Mouse (Mus musculus): ENCODE results near the gene Dsn1.
A peak's percentile ranks its signal among the peaks of the same experiment; 100 is the strongest.

Dsn1 gene

DNA sequence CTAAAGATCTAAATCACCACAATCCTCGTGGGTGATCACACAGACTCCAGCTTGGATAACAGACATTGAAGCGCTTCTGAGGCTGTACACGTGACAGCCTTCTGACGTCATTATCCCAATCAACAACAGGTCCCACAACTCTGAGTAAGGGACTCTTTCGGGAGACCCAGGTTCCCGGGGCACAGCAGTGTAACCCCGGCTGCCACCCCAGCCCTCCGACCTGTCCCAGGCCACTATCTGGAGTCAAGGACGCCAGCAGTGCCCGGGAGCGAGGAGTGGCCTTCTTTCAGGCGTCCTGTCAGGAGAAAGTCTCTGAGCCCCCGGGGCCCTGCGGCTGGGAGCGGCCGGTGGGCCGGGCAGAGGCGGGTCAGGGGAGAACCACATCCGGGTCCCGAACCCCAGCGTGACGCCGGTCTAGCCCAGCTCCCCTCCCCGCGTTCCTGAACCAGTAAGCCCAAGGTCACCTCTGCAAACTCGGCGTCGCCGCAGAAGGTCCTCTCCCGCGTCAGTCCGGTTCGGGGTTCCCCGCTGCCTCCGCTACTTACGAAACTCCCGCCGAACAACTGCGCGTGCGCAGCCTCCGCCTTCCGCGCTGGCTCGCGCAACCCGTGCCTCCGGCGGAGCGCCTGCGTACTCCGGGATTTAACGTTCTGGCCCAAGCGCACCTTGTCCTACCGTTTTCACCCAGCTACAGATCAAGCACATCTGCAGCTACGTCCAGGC is at the start of gene Dsn1:
Gene Dsn1, minus strand, starts transcription at position 644 of the 723 bp plus-strand sequence.
- DNase-seq (ENCODE audit: low read depth, low spot score): peak; percentile 92

DNA sequence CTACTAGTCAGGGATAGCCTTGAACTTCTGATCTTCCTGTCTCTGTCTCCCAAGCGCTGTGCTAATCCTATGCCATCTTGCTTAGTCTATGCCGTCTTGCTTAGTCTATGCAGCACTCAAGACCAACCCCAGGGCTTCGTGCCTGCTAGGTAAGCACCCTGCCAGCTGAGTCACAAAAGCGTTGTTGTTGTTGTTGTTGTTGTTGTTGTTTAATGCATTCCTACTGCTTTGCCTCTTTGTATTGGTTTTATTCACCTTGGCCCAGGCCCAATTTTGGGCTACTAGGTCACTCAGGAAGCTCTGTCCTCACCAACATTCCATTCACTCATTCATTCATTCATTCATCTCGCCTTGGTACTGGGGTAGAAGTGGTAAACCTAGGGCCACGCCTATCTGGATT is 48.8 kb upstream of the Dsn1 start:
- no peak for DNase-seq (ENCODE audit: low read depth, low spot score)

DNA sequence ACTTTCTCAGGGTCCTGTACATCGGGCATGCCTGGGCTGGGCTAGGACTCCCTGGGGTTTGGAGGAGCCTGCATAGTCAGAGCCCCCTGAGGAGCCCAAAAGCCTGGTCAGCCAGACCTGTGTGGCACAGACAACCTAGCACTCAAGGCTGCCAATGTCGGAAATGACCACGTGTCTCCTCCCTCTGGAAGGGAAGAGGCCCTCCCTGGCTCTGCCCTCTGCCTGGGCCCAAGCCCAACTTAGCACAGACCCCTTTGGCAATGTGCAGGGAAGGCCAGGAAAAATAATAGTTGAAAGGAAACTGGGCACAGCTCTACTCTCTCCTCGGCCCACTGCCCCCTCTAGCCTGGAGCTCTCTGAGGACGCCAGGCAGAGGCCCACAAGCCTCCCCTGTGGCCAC is 47.9 kb upstream of the Dsn1 start:
- no peak for DNase-seq (ENCODE audit: low read depth, low spot score)

DNA sequence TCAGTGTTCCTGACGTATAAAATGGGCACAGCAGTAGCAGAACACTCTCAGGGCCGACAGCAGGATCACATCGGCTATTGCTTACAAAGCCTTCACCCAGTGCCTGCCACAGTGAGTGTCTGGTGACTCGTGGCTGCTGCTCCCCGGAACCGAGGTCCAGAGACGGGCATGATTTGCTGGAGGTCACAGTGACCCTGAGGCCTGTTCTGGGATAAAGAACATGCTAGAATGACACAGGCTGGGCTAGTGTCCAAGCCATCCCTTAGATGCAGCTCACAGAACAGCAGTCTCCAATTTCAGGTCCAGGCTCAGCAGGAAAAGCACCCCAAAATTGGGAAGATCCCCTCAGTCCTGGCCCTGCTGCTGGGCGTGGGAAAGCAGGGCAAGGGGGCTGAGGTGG is 47.3 kb upstream of the Dsn1 start:
- no peak for DNase-seq (ENCODE audit: low read depth, low spot score)

DNA sequence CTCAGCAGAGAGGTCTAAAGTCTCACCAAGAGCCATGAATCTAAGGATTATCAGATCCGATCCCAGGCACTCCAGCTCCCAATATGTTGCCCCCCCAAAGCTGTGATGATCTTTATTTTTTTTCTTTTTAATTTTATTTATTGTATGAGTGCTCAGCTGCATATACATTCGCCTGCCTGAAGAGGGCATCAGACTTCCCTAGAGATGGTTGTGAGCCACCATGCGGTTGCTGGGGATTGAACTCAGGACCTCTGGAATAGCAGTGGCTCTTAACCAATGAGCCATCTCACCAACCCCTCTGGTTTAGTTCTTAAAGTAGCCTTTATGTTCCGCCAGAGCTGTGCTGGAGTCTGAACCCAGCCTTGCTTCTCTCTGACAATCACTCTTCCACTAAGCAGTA is 46.8 kb upstream of the Dsn1 start:
- no peak for DNase-seq (ENCODE audit: low read depth, low spot score)

DNA sequence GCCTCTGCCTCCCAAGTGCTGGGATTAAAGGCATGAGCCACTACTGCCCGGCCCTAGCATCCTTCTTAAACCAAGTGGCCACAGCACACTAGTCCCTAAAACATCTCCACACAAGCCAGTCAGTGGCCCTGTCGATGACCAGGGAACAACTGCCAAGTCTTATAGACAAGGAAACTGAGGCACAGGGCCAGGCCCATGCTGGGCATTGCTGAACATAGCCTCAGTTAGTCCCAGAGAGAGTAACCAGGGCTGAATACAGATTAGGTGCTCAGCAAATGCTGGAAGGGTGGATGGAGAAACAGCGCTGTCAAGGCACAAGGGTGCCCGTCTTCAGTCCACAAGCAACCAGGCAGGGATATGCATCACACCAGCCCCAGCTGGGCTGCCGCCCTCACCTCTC is 46.2 kb upstream of the Dsn1 start:
- DNase-seq (ENCODE audit: low read depth, low spot score): no peak

DNA sequence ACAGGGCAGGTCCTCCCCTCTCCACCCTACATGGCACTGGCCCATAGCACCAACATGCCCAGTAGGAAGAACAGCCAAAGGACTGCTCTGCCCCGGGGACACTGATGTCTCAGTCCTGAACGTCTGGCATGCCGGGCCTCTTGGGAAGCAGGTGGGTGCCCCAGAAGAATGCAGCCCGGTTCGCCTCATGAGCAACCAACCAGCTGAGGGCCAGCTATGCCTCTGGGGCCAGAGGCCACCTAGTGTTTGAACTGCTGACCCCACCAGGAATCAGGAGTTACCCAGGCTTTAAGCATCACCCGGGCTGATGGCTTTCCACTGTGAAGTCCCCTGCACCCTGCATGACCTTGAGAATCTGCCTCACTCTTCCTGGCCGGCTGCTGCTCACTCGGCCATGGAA is 45.5 kb upstream of the Dsn1 start:
- no peak for DNase-seq (ENCODE audit: low read depth, low spot score)

DNA sequence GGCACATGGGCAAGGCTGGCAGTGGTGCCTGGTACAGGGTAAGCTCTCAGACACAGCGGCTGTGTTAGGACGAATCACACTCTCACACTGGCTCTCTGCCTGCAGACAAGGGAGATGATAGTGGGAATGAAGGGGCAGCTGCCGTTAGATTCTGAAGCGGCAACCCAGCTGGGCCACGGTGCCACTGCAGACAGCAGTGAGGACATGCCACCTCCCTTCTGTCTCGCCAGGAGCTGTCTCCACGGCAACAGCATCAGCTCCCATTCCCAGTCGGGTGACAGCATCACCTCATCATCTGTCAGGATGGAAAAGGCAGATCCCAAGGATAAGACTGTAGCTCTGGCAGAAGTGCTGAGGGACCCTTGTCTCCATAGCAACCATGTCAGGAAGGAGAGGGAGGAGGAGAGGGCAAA is 42.9 kb upstream of the Dsn1 start:
- no peak for DNase-seq (ENCODE audit: low read depth, low spot score)

DNA sequence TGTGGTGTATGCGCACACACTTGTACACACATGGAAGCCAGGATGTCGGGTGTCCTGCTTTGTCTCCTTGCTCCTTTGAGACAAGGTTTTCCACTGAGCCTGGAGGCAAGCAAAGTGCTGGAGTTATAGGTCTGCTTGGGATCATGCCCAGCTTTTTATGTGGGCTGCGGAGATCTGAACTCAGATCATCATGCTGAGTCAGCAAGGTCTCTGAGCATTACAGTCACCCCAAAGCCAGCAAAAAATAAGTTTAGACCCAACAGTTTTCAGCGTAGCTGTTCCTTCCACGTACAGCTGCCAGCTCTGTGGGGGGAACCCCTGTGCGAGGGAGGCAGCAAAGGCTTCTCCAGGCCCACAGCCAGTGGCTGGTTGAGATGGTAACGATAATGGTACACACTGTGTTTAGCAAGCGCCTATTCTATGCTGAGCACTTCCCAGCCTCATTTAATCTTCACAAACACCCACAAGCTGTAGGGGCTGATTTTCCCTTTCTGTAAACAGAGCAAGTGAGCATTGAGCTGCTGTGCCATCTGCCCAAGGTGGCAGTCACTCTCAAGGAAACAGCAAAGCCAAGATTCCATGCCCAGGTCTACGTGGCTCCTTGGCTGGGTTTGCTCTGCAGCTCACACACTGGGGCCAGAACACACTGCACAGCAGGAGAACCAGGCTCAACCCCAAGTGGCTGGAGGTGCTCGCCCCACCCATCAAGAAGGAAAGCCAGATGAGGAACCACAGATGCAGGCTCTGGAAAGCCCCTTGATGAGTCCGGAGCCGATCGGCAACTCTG is 41.6 kb upstream of the Dsn1 start:
- no peak for DNase-seq (ENCODE audit: low read depth, low spot score)

DNA sequence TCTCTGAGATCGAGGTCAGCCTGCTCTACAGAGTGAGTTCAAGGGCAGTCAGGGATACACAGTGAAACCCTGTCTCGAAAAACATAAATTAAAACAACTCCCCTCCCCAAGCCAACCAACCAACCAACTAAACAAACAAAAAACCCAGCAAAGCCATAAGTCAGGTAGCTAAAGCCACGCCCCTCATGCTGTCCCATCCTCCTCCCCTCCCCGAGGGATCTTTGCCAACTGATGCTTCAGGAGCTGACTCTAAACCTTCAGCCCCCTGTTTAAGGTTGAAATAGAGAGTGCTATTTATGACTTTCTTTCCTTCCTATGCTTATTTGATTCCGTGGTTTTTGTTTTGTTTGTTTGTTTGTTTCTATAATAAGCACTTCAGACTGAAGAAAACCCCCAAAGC is 40.0 kb upstream of the Dsn1 start:
- no peak for DNase-seq (ENCODE audit: low read depth, low spot score)

DNA sequence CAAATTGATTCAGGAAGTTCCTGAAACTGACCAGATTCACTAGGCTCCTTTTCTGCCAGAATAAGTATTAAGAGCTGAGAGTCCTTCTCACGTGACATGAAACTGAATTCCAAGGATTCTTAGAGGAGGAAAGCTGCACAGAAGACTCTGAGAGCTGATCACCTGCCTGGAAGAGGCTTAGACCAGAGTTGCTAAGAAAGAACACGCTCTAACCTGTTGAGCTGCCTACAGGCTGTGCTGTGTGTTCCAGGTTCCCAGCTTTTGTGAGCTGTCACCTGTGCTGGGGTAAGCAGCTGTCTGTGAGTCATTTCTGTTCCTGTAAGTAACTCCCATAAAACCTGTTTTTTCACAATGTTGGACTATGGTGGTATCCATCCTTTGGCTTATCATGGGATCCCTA is 39.0 kb upstream of the Dsn1 start:
- DNase-seq (ENCODE audit: low read depth, low spot score): no peak

DNA sequence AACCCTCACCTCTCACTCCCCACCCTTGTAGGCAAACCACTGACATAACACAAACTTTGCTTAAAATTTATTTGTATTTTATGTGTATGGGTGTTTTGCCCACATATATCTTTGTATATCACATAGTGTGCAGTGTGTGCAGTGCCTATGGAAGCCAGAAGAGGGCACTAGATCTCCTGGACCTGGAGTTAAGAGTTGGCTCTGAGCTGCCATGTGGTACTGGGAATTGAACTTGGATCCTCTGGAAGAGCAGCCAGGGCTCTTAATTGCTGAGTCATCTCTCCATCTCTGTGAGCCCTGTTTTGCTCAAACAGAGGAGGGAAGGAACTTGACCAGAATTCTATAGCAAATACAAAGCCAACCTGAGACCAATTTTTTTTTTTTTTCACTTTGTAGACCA is 37.0 kb upstream of the Dsn1 start:
- no peak for DNase-seq (ENCODE audit: low read depth, low spot score)

DNA sequence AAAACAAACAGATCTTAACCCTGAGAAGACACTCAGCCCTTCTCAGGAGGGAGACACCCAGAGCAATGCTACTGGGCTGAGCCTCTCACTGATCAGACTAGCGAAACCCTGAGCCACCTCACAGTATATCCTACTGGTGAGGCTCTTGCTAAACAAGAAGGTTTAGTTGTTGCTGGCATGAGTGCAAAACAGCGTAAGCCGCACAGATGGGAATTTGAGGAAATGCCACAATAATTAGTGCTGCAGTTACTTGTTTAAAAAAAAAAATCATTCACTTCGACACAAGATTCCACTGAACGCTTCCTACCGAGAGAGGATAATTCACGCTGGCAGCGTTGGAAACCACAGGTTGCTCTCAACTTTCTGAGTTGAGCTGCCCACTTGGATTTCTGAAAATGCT is 36.6 kb upstream of the Dsn1 start:
- DNase-seq (ENCODE audit: low read depth, low spot score): no peak

DNA sequence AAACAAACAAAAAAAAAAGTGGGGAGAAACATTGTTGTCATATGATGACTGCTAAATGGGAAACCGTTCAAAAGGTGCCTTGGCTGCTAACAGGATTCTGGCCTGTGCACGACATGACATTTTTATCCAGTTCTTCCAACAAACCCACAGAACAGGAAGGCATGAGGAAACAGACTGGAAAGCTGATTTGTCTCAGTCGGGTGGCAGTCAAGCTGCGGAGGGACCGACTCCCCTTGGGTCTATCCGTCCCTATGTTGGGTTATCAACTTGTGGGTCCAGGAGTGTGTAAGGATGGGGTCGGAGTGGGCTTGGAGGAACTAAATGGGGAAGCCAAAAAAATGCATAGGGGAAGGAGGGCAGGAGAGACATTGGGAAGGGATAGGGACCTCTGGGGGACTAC is 34.5 kb upstream of the Dsn1 start:
- no peak for DNase-seq (ENCODE audit: low read depth, low spot score)

DNA sequence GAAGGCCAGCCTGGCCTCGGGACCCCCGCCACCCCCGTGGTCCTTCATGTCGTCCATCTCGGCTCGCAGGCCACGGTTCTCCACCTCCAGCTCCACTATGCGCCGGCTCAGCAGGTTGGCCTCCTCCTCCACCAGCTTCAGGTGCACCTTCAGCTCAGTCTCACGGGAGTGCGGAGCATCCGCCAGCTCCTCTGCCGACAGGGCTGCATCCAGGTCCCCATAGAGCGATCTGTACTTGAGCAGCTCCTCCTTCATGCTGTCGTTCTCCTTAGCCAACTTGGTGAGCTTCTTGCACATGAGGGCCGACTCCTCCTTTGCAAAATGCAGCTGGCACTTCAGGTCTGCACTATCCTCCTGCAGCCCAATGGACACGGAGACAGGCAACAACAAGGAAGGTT is 33.7 kb upstream of the Dsn1 start:
- DNase-seq (ENCODE audit: low read depth, low spot score): no peak

DNA sequence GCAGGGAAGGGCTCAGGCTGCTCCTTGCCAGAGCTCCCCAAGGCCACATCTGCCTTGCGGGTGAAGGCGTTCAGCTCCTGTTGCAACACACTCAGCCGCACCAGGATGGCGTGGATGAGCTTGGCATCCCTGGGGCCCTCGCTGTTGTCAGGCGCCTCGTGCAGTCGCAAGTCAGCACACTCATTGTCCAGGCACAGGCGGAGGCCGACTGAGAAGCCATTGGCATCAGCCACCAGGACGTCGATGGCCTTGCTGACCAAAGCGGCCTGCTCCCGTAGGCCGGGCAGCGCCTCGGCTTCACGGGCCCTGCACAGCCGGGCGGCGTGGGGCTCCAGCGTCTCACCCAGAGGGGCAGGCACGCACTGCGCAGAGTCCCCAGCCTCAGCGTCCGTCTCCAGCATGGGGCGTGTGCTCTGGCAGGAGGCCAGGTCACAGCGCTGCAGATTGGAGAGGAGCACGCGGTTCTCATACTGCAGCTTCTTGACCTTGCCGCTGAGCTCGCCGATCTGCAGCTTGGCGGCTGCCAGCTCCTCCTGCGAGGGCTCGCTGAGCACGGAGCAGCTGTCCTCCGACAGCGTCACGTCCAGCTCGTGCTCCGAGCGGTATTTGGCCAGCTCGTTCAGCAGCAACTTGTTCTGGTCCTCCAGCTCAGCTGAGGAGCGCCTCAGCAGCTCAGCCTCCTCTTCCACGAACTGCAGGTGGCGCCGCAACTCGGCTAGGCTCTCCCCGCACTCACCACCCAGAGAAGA is 33.1 kb upstream of the Dsn1 start:
- DNase-seq (ENCODE audit: low read depth, low spot score): no peak

DNA sequence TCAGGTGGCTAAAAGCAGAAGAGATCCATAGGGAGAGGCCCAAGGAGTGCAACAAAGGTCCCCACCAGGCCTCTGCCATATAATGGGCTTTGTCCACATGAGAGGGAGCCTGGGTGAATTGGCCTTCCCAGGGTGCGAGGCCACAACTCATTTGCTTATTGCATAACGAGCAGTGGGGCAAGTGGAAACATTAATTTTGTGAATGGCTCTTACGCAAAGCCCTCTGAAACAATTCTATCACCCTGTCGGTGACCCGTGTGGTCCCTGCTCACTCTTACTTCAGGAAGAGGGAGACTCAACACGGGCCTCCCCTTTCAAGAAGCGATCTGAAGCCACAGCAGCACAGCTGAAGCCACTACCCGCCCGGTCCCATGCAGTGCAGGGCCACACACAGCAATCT is 30.3 kb upstream of the Dsn1 start:
- no peak for DNase-seq (ENCODE audit: low read depth, low spot score)

DNA sequence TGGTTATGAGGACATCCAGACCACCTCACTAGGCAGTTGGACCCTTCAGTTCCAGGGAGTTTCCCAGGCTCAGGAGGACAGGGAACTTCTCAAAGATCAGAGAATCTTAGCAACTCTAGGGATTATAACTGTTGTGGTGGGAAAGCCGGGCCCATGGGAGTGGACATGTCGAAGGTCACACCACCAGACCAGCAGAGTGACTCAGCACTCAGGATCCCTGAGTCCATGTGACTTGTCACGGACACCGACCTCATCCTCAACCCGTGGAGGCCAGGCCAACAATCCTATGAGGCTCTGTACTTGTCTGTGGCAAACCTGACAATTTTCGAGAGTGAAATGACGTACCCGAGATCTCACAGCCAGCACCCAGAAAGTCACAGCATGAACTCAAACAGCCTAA is 29.4 kb upstream of the Dsn1 start:
- no peak for DNase-seq (ENCODE audit: low read depth, low spot score)

DNA sequence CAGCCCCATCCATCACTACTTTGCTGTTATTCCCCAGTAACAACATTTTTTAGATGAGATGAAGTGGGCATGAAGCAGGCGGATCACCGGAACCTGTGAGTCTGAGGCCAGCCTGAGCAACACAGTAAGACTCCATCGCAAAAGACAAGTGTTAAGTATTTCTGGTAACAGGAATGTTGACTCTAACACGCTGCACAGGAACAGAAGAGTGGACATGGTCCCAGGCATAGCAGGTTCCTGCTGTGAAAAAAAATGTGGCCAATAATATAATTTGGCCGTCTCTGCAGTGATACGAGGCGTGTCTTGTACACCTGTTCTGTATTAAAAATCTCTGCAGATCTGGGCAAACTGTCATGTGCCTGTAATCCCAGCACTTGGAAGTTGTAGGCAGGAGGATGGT is 28.4 kb upstream of the Dsn1 start:
- no peak for DNase-seq (ENCODE audit: low read depth, low spot score)

DNA sequence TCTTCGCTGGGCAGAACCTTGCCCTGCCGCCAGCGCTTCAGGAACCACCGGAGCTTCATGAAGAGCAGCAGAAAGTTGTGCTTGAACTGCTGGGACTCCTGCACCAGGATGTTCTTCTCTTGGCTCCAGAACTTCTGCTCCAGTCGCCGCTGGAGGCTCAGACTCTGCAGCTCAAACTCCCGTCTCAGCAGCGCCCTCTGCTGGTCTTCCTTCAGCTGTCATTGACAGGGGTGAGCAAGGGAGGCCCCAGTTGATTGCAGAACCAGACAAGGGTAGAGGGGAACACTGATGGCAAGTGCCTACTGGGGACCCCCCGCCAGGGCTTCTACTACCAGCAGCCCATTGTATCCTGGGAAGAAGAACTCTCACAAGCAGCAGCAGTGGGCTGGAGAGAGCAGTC is 23.9 kb upstream of the Dsn1 start:
- DNase-seq (ENCODE audit: low read depth, low spot score): peak; percentile 74

DNA sequence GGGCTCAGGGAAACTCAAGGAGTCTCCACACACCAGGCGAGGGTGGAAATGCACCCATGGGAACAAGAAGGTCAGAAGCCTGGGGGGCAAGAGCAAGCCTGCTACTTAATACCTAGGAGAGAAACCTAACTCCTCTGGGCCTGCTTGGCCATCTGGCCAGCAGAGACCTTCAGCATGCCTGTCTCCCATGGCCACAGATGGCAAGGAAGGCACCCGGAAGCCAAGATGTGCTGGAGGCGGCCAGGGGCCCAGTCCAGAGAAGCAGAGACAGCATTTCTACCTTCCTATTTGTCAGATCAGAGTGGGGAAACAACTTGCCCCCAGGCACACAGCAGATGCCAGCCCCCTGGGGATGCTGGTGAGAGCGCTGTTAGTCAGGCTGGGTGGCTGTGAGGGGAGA is 21.3 kb upstream of the Dsn1 start:
- DNase-seq (ENCODE audit: low read depth, low spot score): no peak

DNA sequence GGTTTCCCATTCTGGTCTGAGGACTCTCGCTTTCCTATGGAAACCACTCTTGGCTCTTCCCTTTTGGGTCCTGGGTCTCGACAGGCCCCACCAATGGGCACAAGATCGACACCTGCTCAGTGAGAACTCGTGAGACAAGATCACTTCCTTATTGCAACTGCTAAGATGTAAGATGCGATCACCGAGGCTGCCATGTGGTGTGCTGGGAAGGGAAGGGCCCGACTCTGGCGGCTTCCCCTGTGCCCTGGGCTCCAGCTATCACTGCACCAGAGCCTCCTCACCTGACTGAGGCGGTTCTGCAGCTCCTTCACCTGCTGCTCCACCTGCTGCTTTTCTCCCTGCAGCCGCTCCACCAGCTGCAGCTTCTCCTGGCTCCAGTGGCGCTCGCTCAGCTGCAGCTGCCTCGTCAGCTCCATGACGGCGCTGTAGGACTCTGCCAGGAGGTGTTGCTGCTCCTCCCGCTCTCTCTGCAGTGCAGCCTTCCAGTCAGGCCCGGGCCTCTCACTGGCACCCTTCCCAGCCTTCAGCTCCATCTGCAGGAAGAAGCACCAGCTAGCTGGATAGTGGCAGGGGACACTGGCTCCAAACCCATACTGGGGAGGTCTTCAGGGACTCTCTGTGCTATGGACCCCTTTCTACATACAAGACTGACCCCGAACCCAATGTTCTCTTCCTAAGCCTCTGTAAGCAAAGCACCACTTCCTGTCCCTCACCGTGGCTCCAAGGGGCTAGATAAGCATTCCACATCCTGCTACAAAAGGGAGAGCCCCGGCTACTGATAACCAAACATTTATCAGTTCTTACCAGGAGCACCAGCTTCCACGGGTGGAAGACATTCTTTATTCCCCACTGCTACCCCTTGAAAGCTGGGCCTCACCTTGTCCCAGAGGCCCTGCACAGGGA is 20.4 kb upstream of the Dsn1 start:
- DNase-seq (ENCODE audit: low read depth, low spot score): peak; percentile 19
